Mouse (Mus musculus) hindbrain, embryonic 11.5 days (tissue): ENCODE results near the gene Nrtn. TPM values are rescaled to one million over a fixed set of nuclear protein-coding genes. Genes with fewer than 3 reads are reported as not detected.

Experiments
- ATAC-seq: fragments of 200-750 bp; cut with Nextera tagmentation; 2 replicates; pipeline ENCODE4 v1.8.0; 2017; ENCODE audit warnings: mild to moderate bottlenecking, moderate TSS enrichment, moderate library complexity; ENCODE audit not compliant: low FRiP score
- DNase-seq: peaks from one replicate; pipeline ENCODE4 v3.0.0-alpha.2; 2015; ENCODE audit warnings: low spot score
- H3K27ac ChIP-seq: fragments of 300-500 bp; sonication (generic); 2 replicates; pipeline ENCODE4 v1.5.1; 2014; ENCODE audit warnings: mild to moderate bottlenecking, low read depth, low read length
- H3K27me3 ChIP-seq: fragments of 300-500 bp; sonication (generic); 2 replicates; pipeline ENCODE4 v1.6.1; 2014; ENCODE audit warnings: mild to moderate bottlenecking, low read length, moderate library complexity, mixed read lengths; ENCODE audit not compliant: control insufficient read depth, insufficient read depth
- H3K36me3 ChIP-seq: fragments of 300-500 bp; sonication (generic); 2 replicates; pipeline ENCODE4 v1.6.1; 2014; ENCODE audit warnings: mild to moderate bottlenecking, low read length, moderate library complexity, mixed read lengths; ENCODE audit not compliant: control insufficient read depth, insufficient read depth
- H3K4me1 ChIP-seq: fragments of 300-500 bp; sonication (generic); replicated peaks from 2 replicates; pipeline ENCODE4 v1.6.1; 2014; ENCODE audit warnings: low read length, mixed read lengths; ENCODE audit not compliant: control insufficient read depth, insufficient read depth
- H3K4me2 ChIP-seq: fragments of 300-500 bp; sonication (generic); replicated peaks from 2 replicates; pipeline ENCODE4 v1.6.1; 2014; ENCODE audit warnings: mild to moderate bottlenecking, low read depth, low read length
- H3K4me3 ChIP-seq: fragments of 300-500 bp; sonication (generic); 2 replicates; pipeline ENCODE4 v1.5.1; 2014; ENCODE audit warnings: low read depth, low read length
- H3K9ac ChIP-seq: fragments of 300-500 bp; sonication (generic); 2 replicates; pipeline ENCODE4 v1.6.1; 2014; ENCODE audit warnings: low read depth, low read length
- H3K9me3 ChIP-seq: fragments of 300-500 bp; sonication (generic); 2 replicates; pipeline ENCODE4 v1.6.1; 2016; ENCODE audit warnings: low read length; ENCODE audit not compliant: control insufficient read depth
- WGBS: fragments of 180-500 bp; shearing (Covaris S2); extraction: QIAGEN DNeasy Blood & Tissue Kit; methylation state at CpG from one replicate; pipeline ENCODE4 v1.1.7; 2014; 5-methylcytosine and 5-hydroxymethylcytosine counted together
- polyA plus RNA-seq: library from polyadenylated mRNA; unstranded; fragments of >200 nt; fragmentation: Nextera tagmentation; extraction: Ambion mirVana; gene quantifications from 2 replicates; pipeline ENCODE4 v1.2.1, GENCODE M21; 2014

Gene Nrtn
- polyA plus RNA-seq, 1 experiment from 2014 or later: 4.6 TPM

DNA sequence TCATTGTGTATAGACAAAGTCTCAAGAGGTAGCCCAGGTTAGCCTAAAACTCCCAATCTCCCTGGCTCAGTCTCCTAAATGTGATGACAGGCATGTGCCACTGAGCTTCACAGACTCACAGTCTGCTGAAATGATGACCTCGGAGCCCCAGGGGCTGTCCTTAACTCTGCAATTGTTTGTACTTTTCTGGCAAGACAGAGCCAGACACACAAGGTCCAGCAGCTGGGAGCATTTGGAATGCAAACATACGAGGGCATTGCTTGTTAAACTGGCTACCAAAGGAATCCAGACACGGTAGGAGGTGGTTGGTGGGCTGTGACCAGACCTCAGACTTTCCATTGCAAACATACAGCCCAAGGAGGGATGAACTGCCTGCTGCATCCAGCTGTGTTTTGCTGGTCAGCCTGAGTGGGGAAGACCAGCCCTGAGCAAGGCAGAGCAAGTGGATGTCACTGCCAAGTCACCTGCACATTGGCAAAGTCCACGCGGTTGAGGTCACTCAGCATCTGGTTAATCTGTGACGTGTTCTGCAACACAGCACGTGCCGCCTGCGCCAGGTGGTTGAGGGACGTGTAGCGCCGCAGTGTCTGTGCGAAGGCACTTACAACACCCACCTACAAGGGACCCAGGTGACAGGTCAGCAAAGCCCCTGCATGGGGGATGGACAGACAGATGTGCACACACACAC lies 23.1 kb upstream of the Nrtn start:
- DNase-seq (no peak), ATAC-seq (no peak)
- Histone ChIP-seq H3K9ac (no peak overlapping the region), H3K4me3 (no peak overlapping the region), H3K27ac (no peak overlapping the region), H3K36me3 (peaks cover 2% of the 10 kb centered on the region; the same call in 1 of the 2 replicates), H3K27me3 (no peaks in the 10 kb centered on the region), H3K4me1 (no peaks in the 10 kb centered on the region), H3K9me3 (no peaks in the 10 kb centered on the region), H3K4me2 (no peak overlapping the region)
- WGBS: 85% methylated on average over 13 of the region's 13 CpGs

DNA sequence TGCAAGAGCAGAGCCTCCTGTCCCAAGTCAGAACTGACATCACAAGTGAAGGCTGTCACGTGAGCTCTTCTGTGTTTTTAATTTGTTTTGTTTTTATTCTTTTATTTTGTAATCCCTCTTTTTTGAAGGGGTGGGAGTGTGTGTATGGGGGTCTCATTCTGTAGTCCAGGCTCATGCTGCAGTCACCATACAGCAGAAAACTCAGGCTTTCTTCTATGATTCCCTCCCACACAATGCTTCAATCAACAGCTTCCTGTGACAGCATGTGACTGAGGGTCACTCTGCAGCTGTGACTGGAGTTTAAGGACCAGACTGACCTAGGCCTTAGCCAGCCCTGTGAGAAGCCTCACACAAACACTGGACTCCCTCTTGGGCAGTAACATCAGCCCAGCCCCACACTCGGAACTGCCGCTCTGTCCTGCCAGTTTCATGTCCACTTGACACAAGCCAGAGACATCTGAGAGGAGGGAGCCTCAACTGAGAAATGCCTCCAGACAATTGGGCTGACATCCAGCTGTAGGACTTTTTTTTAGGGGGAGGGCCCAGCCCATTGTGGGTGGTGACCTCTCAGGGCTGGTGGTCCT lies 21.5 kb upstream of the Nrtn start:
- H3K27me3 ChIP-seq: no peaks in the 10 kb centered on the region
- no peak overlapping the region for H3K9ac ChIP-seq
- WGBS: 41% methylated on average over 3 of the region's 3 CpGs
- ATAC-seq (0 out of 2 replicates have a peak, but pooled peaks have one; percentile 22), DNase-seq (no peak)
- H3K4me2 ChIP-seq: no peak overlapping the region
- no peaks in the 10 kb centered on the region for H3K9me3 ChIP-seq
- H3K4me3 ChIP-seq: no peak overlapping the region
- H3K27ac ChIP-seq: no peak overlapping the region
- peaks cover 2% of the 10 kb centered on the region; the same call in 1 of the 2 replicates for H3K36me3 ChIP-seq
- no peaks in the 10 kb centered on the region for H3K4me1 ChIP-seq

DNA sequence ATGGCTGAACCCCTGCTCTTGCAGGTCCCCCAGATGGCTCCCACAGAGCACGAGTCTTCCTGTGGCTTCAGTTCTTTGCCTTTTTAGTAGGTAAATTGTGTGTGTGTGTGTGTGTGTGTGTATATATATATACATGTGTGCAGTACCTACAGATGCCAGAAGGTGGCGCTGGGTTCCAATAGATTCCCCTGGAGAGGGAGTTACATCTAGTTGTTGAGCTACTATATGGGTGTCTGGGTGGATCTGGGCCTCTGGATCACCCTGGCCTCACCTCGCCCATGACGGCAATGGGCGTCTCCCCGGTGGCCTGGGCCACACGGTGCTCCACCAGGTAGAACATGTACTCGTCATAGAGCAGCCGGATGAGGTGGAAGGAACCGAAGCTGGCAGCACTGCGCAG lies 20.2 kb upstream of the Nrtn start:
- H3K36me3 ChIP-seq: peaks cover 2% of the 10 kb centered on the region; the same call in 1 of the 2 replicates
- H3K4me3 ChIP-seq: no peak overlapping the region
- H3K9ac ChIP-seq: no peak overlapping the region
- ATAC-seq: no peak
- no peaks in the 10 kb centered on the region for H3K27me3 ChIP-seq
- DNase-seq: no peak
- H3K4me1 ChIP-seq: no peaks in the 10 kb centered on the region
- H3K9me3 ChIP-seq: no peaks in the 10 kb centered on the region
- H3K4me2 ChIP-seq: no peak overlapping the region
- 93% methylated on average over 11 of the region's 11 CpGs for whole genome bisulfite sequencing
- no peak overlapping the region for H3K27ac ChIP-seq

DNA sequence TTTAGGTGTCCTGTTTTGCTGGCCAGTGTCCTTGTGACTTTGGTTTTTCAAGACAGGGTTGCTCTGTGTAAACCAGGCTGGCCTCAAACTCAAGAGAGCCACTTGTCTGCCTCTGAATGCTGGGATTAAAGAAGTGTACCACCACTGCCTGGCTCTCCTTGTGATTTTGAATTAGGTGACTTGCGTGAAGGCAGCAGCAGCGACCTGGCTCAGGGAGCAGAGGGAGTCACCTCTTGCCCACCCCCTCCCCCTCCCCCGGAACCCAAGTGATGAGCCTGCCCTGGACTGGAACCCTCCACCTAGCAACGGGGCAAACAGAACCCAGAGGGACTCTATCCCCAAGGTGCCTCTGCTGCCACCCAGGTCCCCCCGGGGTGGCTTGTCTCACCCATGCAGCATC lies 12.6 kb upstream of the Nrtn start, which contains the start of gene Prr22:
TSS of gene Prr22 (plus strand) at position 301 of the 400 bp plus-strand sequence.
- Histone ChIP-seq H3K36me3 (peaks cover 5% of the 10 kb centered on the region; the same call in 1 of the 2 replicates), H3K4me1 (no peaks in the 10 kb centered on the region; the same call in 1 of the 2 replicates), H3K27ac (no peak within 1 kb of the TSS), H3K9ac (no peak within 1 kb of the TSS), H3K9me3 (no peaks in the 10 kb centered on the region), H3K4me3 (no peak within 1 kb of the TSS), H3K27me3 (no peaks in the 10 kb centered on the region), H3K4me2 (no peak within 1 kb of the TSS)
- ATAC-seq (no peak), DNase-seq (no peak)
- WGBS: 96% methylated on average over 5 of the region's 5 CpGs

DNA sequence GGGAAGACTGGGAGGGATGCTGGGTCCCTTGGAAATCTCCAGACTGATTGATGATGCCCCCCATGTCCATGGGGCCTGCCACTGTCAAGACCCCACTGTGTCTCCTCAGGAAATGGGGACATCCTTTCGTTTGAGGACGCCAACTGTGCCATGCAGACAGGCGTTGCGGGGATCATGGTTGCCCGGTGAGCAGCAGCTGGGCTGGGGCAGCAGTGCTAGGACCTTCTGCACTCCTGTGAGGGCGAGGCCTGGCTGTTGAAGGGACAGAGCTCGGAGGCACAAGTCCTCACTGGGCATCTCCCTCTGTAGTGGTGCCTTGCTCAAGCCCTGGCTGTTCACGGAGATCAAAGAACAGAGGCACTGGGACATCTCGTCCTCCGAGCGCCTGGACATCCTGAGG lies 11.6 kb upstream of the Nrtn start:
- H3K9ac ChIP-seq: no peak overlapping the region
- H3K27ac ChIP-seq: no peak overlapping the region
- DNase-seq: no peak
- H3K4me3 ChIP-seq: no peak overlapping the region
- peaks cover 5% of the 10 kb centered on the region; the same call in 1 of the 2 replicates for H3K36me3 ChIP-seq
- no peaks in the 10 kb centered on the region for H3K9me3 ChIP-seq
- H3K27me3 ChIP-seq: no peaks in the 10 kb centered on the region
- H3K4me1 ChIP-seq: no peaks in the 10 kb centered on the region; the same call in 1 of the 2 replicates
- H3K4me2 ChIP-seq: no peak overlapping the region
- 93% methylated on average over 11 of the region's 11 CpGs for whole genome bisulfite sequencing
- no peak for ATAC-seq

DNA sequence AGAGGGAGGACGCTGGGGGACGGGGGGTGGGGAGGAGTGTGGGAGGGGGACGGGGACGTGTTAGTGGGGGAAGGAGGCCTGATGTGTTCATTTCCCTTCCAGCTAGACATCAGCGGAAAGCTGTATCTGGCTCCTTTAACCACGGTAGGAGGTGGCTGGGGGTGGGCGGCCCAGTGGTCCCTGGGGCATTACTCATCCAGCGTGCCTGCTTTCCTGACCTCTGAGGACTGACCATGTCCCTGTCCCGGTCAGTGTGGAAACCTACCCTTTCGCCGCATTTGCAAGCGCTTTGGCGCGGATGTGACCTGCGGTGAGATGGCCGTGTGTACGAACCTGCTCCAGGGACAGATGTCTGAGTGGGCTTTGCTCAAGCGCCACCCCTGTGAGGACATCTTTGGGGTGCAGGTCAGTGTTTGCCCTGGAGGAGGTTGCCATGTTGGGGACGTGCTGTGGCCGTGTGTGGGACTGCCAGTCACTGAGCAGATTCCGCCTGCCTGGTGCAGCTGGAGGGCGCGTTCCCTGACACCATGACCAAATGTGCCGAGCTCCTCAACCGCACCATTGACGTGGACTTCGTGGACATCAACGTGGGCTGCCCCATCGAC lies 10.3 kb upstream of the Nrtn start:
- Histone ChIP-seq H3K9ac (no peak overlapping the region), H3K4me1 (no peaks in the 10 kb centered on the region; the same call in 1 of the 2 replicates), H3K36me3 (peaks cover 5% of the 10 kb centered on the region; the same call in 1 of the 2 replicates), H3K4me2 (no peak overlapping the region), H3K27me3 (no peaks in the 10 kb centered on the region), H3K4me3 (no peak overlapping the region), H3K27ac (no peak overlapping the region), H3K9me3 (no peaks in the 10 kb centered on the region)
- no peak for DNase-seq
- ATAC-seq: no peak
- WGBS: 96% methylated on average over 27 of the region's 29 CpGs

DNA sequence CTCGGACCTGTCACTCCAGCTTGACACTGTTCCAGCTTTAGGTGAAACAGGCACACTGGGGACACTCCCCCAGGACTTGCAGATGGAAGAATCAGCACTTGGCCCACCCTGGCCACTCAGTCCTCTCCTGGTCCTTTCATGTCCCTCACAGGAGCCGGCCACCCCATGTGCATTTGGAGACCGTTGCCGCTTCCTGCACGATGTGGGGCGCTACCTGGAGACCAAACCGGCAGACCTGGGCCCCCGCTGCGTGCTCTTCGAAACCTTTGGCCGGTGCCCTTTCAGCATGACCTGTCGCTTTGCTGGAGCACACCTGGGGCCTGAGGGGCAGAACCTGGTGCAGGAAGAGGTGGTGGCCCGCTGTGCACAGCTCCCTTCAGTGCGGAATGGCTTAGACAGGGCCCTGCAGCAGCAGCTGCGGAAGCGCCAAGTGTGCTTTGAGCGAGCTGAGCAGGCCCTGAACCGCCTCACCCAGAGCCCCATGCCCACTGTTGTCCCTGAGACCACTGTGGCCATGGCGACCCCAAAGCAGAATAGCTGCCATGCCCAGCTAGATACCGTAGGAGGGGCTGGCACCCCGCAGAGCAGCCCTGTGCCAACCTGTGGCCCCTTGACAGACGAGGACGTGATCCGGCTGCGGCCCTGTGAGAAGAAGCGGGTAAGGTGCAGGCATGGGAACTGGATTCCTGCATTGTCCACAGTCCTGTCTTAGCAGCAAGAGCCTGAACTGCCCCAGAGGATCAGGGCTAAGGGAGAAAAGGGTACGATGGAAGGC lies 9.5 kb upstream of the Nrtn start:
- H3K4me3 ChIP-seq: no peak overlapping the region
- no peak overlapping the region for H3K9ac ChIP-seq
- ATAC-seq (no peak), DNase-seq (no peak)
- H3K9me3 ChIP-seq: no peaks in the 10 kb centered on the region
- no peak overlapping the region for H3K4me2 ChIP-seq
- no peak overlapping the region for H3K27ac ChIP-seq
- WGBS: 92% methylated on average over 27 of the region's 27 CpGs
- H3K27me3 ChIP-seq: no peaks in the 10 kb centered on the region
- peaks cover 2% of the 10 kb centered on the region; the same call in 1 of the 2 replicates for H3K4me1 ChIP-seq
- H3K36me3 ChIP-seq: peaks cover 5% of the 10 kb centered on the region; the same call in 1 of the 2 replicates

DNA sequence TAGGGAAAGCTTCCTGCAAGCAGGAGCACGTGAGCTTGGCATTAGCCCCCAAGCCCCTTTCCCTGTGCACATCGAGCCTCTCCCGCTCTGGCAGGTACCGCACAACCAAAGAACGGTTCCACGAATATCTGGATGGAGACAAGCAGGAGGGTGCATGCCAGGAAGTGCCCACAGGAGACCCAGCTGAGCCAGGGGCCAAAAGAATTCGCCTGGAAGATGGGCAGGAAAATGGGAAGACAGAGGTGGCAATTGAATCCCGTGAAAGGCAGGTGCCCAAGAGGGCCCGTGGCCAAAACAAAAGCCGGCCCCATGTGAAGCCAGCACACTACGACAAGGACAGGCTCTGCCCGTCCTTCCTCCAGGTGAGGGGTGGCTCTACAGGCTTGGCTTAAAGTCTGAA lies 8.1 kb upstream of the Nrtn start:
- Histone ChIP-seq H3K27me3 (no peaks in the 10 kb centered on the region; the same call in 1 of the 2 replicates), H3K4me3 (peak overlapping the region; percentile 78), H3K9me3 (no peaks in the 10 kb centered on the region), H3K9ac (peak overlapping the region; percentile 78), H3K36me3 (peaks cover 5% of the 10 kb centered on the region; the same call in 1 of the 2 replicates), H3K4me1 (peaks cover 2% of the 10 kb centered on the region; the same call in 1 of the 2 replicates), H3K4me2 (peak overlapping the region; percentile 47), H3K27ac (no peak overlapping the region)
- 60% methylated on average over 12 of the region's 12 CpGs for WGBS
- no peak for DNase-seq
- no peak; the same call in 1 of the 2 replicates for ATAC-seq
